Mouse (Mus musculus) G1E (cell line): ENCODE results near the gene Npr1. TPM values are rescaled to one million over a fixed set of nuclear protein-coding genes. Genes with fewer than 3 reads are reported as not detected.

Source experiments
- ATAC-seq: 2 replicates; pipeline ENCODE4 v1.8.0; 2016; ENCODE audit warnings: mild to moderate bottlenecking; ENCODE audit not compliant: insufficient number of reproducible peaks, poor library complexity, low FRiP score, severe bottlenecking; ENCODE audit errors: extremely low read depth
- DNase-seq: peaks from one replicate; pipeline ENCODE4 v3.0.0; 2012; ENCODE audit warnings: low spot score
- H3K27me3 ChIP-seq: 2 replicates; pipeline ENCODE4 v1.6.1; 2012; ENCODE audit warnings: mild to moderate bottlenecking, low read length, inconsistent platforms; ENCODE audit not compliant: insufficient read depth
- H3K36me3 ChIP-seq: replicated peaks from 2 replicates; pipeline ENCODE3; 2012; ENCODE audit warnings: mild to moderate bottlenecking, inconsistent platforms
- H3K4me1 ChIP-seq: 2 replicates; pipeline ENCODE4 v1.6.1; 2012; ENCODE audit warnings: low read depth, low read length, inconsistent platforms, mixed read lengths; ENCODE audit not compliant: insufficient read depth
- H3K4me3 ChIP-seq: 2 replicates; pipeline ENCODE4 v1.5.1; 2012; ENCODE audit warnings: low read depth, mild to moderate bottlenecking, inconsistent platforms, low read length, moderate library complexity, mixed read lengths
- H3K9me3 ChIP-seq: replicated peaks from 2 replicates; pipeline ENCODE4 v1.6.1; 2012; ENCODE audit warnings: inconsistent platforms
- CTCF ChIP-seq: IDR thresholded peaks from 2 replicates; pipeline ENCODE4 v1.5.1; 2012; ENCODE audit warnings: low read depth, low read length, inconsistent platforms, mixed read lengths
- GATA1 ChIP-seq: IDR thresholded peaks from 2 replicates; pipeline ENCODE4 v1.6.1; 2012; ENCODE audit warnings: borderline replicate concordance, low read length, inconsistent platforms, mixed read lengths
- GATA2 ChIP-seq: IDR thresholded peaks from 2 replicates; pipeline ENCODE4 v1.6.1; 2012; ENCODE audit warnings: low read depth, low read length, inconsistent platforms, borderline replicate concordance
- POLR2AphosphoS5 ChIP-seq: IDR thresholded peaks from 2 replicates; pipeline ENCODE4 v1.6.1; 2012; ENCODE audit warnings: low read depth, low read length, inconsistent platforms; ENCODE audit not compliant: insufficient replicate concordance
- TAL1 ChIP-seq: conservative IDR thresholded peaks from 2 replicates; pipeline ENCODE4 v1.6.1; 2012; ENCODE audit warnings: low read depth, low read length, inconsistent platforms, mixed read lengths
- polyA plus RNA-seq: library from polyadenylated mRNA; stranded (reverse); fragments of >175 nt; gene quantifications from 2 replicates; pipeline ENCODE4 v1.2.3, GENCODE M21; 2012
- total RNA-seq, 2 experiments: library from RNA; stranded (forward) in 1 of 2; stranded (reverse) in 1 of 2; fragments of 200-1000 nt in 1 of 2; fragments of >200 nt in 1 of 2; fragmentation: Nextera tagmentation in 1 of 2; gene quantifications; 2 replicates each; pipeline ENCODE4 v1.2.3; 2014 to 2017

The Npr1 gene
- total and polyA plus RNA-seq, 3 experiments = not detected

DNA sequence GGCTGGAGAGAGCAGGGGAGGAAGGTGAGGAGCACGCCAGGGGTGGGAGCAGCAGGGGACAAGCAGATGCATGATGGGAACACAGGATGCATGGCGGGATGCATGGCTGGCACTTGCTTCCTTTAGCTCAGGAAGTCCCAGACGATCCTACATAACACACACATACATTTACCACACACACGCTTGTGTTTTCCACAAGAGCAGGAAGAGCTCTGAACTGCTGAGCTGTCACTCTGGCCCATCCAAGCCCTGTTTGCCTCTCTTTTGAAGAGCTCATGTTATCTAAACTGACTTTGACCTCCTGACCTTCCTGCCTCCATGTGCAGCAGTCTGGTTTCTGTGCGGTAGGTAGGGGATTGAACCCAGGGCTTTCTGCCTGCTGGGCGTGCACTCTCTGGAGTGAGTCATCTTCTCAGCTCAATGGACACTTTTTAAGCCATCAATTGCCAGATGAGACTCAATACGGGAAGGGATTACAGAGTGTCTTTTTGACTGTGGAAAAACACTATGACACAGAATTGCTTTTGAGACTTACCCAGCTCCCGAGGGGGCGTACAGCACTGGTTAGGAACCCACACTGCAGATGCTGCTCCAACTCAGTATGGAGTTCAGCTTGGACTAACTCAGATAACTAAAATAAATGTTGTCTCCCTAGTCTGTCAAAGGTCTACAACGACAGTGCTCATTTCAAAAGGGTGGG is 14.1 kb downstream of the Npr1 start:
- no peak overlapping the region for H3K4me3 ChIP-seq
- H3K27me3 ChIP-seq = peaks cover 36% of the 10 kb centered on the region
- no peak for TF ChIP-seq GATA1
- TF ChIP-seq POLR2AphosphoS5 = no peak
- no peak for TF ChIP-seq GATA2
- no peak for TF ChIP-seq CTCF
- TF ChIP-seq TAL1 = no peak
- DNase-seq (no peak), ATAC-seq (no peak)
- peaks cover 18% of the 10 kb centered on the region for H3K4me1 ChIP-seq
- no peaks in the 10 kb centered on the region for H3K9me3 ChIP-seq
- no peaks in the 10 kb centered on the region for H3K36me3 ChIP-seq

DNA sequence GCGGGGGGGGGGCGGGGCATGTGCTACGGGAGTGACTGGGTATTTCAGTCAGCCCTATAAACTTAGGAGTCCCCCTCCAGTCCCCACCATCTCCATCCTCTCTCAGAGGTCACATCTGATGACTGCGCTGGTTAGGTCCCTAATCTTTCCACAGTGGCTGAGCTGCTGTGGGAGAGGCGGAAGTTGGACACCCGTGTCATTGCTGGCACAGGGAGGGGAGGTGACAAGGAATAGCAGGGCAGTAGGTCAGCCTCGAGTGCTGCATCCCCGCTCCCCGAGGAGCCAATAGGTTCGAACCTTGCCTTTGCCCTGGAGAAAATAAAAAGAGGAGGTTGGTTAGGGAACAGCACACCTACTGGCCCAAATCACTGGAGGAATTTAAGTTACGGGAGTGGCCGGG is 14.8 kb downstream of the Npr1 start:
- no peaks in the 10 kb centered on the region for H3K9me3 ChIP-seq
- H3K4me3 ChIP-seq = peak overlapping the region; percentile 20; the same call in 1 of the 2 replicates

DNA sequence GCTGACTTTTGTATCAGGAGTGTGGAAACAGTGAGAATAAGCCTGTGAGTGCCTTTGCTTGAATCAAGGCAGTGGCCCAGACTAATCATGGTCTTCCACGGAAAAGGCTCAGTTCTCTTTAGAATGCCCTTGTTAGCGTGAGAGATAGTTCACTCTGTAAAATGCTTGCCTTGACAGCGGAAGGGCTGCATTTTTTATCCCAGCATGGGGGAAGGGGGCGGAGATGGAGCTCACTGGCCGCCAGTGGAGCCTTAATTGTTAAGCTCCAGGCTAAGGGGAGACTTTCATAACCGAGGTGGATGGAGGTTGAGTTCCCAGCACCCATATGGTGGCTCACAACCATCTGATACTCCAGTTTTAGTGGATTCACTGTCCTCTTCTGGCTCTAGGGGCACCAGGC is 17.0 kb downstream of the Npr1 start:
- ATAC-seq = no peak
- H3K9me3 ChIP-seq = no peaks in the 10 kb centered on the region
- DNase-seq = no peak
- no peak for TF ChIP-seq GATA2
- no peaks in the 10 kb centered on the region for H3K36me3 ChIP-seq
- H3K4me3 ChIP-seq = no peak overlapping the region
- peaks cover 37% of the 10 kb centered on the region for H3K4me1 ChIP-seq
- H3K27me3 ChIP-seq = peaks cover 21% of the 10 kb centered on the region

More for the DNA sequence above, 14.8 kb downstream of the Npr1 start:
- ATAC-seq = no peak
- Histone ChIP-seq H3K27me3 (peaks cover 32% of the 10 kb centered on the region), H3K36me3 (no peaks in the 10 kb centered on the region), H3K4me1 (peaks cover 24% of the 10 kb centered on the region)
- no peak for DNase-seq
- no peak for TF ChIP-seq GATA1
- TF ChIP-seq CTCF = no peak
- TF ChIP-seq TAL1 = no peak

DNA sequence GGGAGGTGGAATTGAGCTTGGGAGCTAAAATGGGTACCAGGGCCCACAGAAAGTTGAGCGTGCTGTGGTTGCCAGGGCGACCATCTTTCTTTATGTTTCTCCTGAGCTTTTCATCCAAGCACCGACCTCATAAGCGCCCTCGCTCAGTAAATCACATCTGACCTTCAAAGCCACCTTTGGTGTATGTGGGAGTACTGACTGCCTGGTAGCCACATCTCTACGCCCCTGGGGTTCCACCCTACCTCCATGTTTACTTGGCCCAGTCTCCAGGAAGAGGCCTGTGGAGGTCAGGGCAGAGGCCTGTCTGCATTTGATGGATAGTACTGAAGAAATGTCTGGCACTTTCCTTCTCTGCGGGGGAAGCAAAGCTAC is 18.6 kb downstream of the Npr1 start:
- H3K4me3 ChIP-seq = no peak overlapping the region; the same call in 1 of the 2 replicates
- H3K27me3 ChIP-seq = peaks cover 14% of the 10 kb centered on the region
- no peak for TF ChIP-seq TAL1
- no peak for TF ChIP-seq GATA1
- no peak for TF ChIP-seq CTCF
- no peak for TF ChIP-seq GATA2
- TF ChIP-seq POLR2AphosphoS5 = no peak
- DNase-seq (no peak), ATAC-seq (no peak)
- H3K9me3 ChIP-seq = no peaks in the 10 kb centered on the region
- peaks cover 42% of the 10 kb centered on the region for H3K4me1 ChIP-seq
- no peaks in the 10 kb centered on the region for H3K36me3 ChIP-seq

DNA sequence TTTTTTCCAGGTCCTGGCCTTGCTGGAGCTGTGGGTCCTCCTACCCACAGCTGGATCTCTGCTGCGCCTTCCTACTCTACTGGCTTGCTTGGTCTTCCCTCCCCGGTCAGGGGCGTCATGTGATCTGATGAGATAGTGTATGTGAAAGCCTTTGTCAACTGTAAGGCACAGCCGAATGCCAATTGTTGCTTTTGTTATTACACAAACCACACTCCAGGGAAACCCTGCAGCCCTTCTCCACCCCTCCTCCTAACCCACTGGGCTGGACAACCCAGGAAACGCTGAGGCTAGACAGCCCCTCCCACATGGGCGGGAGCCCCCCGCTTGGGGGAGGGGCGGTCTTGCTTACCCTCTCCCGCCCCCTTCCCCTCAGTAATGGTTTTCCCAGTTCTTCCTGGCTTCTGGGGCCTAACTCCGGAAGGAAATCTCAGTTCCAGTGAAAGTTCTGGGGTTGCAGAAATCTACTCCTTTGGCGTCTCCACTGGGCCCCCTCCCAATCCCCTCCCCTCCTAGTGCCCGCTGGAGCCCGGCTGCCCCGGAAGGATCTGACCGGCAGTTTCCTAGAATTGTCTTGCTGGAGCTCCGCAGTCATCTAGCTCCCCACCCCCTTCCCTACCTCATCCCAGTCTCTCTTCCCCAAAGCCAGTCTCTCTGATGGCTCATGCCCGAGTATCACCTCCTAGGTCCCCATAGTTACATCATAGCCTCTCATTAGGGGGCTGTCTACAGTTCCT is 19.1 kb downstream of the Npr1 start:
- Histone ChIP-seq H3K27me3 (peaks cover 8% of the 10 kb centered on the region), H3K4me1 (peaks cover 42% of the 10 kb centered on the region), H3K36me3 (no peaks in the 10 kb centered on the region), H3K4me3 (peak overlapping the region; percentile 67), H3K9me3 (no peaks in the 10 kb centered on the region)
- TF ChIP-seq POLR2AphosphoS5 (no peak), GATA2 (no peak), TAL1 (no peak), CTCF (no peak), GATA1 (no peak)
- peak; percentile 66 for DNase-seq
- peak; percentile 90 for ATAC-seq

DNA sequence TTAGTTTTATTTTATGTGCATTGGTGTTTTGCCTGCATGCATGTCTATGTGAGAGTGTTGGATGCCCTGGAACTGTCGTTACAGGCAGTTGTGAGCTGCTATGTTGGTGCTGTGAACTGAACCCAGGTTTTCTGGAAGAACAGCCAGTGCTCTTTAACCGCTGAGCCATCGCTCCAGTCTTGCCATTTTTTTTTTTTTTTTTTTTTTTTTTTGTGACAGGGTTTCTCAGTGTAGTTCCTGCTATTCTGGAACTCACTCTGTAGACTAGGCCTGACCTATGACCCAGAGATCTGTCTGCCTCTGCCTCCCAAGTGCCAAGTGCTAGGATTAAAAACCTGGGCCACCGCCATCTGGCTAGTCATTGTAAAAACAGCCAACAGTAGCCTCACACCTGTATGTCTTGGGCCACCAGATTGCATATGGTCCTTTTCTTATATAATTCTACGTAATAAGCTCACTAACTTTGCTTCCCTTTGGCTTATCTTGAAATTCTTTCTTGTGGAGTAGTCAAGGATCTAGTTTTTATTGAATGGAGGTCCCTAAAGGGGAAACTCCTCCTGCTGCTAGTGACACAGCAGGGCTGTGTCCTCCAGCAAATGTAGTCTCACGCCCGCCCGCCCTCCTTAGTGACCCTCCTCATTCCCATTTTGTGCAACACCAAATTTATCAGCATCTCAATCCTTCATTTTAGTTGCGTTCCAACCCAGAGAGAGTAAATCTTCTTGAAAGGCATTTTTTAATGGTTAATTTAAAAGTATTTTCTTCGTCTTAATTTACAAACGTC is 20.1 kb downstream of the Npr1 start:
- no peaks in the 10 kb centered on the region for H3K27me3 ChIP-seq
- ATAC-seq = no peak
- H3K4me3 ChIP-seq = peak overlapping the region; percentile 13; the same call in 1 of the 2 replicates

More for the DNA sequence above, 20.1 kb downstream of the Npr1 start:
- Histone ChIP-seq H3K36me3 (no peaks in the 10 kb centered on the region), H3K9me3 (no peaks in the 10 kb centered on the region), H3K4me1 (peaks cover 34% of the 10 kb centered on the region)
- no peak for DNase-seq
- TF ChIP-seq GATA2 (no peak), TAL1 (no peak), POLR2AphosphoS5 (no peak), GATA1 (no peak), CTCF (no peak)
